Mouse (Mus musculus) right cerebral cortex, adult 18-20 months (tissue): ENCODE measurements around the gene Flvcr2.
A peak's percentile ranks its signal among the peaks of the same experiment; 100 is the strongest.
"Not testable (repeated sequence)": the region's sequence is repeated elsewhere in the genome, so short reads cannot be mapped to it uniquely, and the experiment has no call there.

Experiments
- DNase-seq: peaks from one replicate; pipeline ENCODE4 v3.0.0; 2022; ENCODE audit warnings: mixed read lengths

Gene Flvcr2

DNA sequence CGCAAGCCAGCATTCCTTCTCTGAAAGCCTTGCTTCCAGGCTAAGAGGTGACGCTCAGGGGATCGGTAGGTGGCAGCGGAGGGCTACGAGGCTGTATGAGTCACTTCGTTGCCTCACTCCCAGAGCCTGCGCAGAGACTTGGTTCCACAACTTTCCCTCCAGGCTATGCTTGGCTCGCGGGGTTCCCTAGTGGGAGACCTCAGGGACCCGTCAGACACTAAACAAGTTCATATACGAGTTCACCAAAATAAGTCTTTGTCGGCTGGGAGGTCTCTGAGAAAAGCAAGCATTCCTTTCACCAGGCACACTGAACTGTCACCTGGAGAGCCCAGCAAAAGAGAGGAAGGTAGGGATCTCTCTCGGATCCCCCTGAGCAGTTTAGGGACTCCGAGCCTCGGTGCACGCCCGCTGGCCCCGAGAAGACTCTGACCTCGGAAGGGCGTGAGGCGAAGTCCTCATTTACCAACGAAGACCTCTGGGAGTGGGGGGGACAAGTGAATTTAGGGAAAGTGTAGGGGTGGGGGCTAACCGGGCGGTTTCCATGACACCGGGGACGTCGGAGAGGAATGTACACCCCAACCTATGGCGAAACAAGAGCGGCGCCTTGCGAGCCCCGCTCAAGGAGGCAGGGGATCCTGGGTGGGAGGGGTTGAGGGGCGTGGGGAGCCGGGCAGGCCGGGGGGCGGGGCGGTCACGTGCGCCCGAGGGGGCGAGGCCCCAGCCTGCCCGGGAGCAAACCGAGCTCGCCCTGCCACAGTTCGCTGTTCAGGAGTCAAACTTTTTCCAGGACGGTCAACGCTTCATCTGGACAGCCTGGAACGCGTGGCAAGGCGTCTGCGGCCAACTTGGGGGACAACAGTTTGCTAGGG, at the start of gene Flvcr2:
TSS of gene Flvcr2 (plus strand) at position 713 of the 869 bp plus-strand sequence.
- peak; percentile 75 for DNase-seq

DNA sequence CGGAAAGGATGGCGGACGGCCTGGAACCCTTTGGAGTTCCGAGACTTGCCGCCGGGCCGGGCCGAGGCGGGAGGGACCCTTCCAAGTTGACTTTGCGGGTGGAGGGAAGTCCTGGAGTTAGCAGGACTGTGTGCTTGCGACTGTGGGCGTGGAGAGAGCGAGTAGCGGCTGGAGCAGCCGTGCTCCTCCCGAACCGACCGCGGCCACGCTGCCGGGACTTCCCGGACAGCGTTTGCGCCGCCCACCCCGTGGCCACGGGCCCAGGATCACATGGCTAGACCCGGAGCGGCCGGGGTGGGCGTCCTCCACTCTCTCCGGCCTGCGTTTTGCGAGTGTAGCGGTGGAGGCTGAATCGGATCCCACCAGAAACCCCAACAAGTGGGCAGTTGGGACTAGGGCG, 48.2 kb upstream of the Flvcr2 start:
- DNase-seq = not testable (repeated sequence)

DNA sequence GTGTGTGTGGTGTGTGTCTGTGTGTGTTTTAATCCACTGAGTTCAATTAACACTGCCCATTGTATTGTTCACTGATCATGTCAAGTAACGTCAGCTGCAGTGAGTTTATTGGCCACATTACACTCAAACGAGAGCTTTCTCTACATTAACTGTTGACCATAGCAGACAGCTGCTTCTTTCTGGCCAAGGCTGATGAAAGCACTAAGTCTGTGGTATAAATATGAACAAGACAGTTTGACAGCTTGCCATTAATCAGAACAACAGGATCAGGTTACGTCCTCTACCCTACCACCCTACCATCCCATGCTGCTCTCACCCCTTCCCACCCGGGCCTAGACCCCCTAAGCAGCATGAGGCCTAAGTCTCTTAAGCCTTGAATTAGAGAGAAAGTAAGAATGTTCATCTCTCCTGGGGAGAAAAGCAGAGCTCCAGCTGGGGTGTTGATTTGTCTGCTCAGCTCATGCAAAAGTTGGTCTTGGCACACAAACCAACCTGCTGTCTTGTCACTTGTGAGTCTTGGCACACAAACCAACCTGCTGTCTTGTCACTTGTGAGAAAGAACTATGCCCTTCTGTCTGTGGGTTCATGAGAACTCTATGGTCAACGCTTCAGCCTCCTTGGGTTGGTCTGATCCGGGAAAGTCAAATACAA, 46.0 kb upstream of the Flvcr2 start:
- no peak for DNase-seq

DNA sequence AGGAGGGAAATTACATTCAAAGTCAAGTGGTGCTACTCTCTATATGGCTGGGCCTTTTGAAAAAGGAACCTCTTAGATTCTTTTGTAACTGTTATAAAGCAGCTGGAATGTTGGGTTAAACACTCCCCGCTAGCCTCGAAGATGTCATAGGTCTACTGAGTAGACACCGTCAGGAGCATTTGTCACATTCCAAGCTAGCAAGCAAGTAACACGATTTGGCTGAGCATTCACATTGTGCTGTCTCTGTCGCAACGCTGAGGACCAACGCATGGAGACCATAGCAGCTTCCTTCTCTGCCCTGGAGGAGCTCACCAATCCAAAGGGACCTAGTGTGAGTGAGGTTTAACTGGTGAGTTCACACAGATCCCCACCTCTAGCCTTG, 45.5 kb upstream of the Flvcr2 start:
- DNase-seq = no peak

DNA sequence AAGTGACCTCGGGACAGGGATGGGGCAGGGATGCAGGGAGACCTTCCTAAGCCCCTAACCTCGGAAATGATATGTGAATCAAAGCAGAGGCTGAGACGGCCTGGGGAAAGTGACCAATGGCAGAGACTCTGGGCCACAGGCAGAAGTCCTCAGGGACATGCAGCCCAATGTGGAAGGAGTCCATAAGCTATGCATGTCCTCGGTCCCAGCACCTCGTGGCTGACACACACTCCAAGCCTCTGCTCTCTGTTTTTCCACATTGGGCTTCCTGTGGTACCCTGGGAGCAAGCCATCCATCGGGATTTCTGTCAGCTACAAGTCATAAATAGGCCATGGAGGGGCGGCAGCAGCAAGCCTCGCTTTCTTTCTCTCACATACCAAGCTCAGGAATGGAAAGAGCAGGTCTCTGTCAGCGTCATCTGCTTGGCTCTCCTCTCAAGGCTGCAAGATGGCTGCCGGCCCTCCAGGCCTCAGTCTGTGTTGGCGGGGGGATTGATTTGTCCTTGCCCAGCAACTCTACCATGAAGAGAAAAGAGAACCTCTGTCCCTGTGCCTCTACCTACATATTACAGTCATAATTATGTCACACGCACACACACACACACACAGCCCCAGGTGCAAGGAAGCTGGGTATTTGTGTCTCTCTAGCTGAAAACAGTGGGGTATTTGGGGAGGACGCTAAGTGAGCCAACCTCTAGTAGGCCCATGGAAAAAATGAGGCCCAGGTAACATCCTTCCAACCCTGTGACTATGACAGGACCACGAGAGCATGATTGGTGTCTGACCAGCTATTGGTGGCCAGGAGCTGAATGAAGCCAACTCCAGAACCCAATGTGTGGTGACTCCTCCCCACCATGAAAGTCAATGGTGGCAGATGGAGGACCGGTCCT, 43.9 kb upstream of the Flvcr2 start:
- no peak for DNase-seq

DNA sequence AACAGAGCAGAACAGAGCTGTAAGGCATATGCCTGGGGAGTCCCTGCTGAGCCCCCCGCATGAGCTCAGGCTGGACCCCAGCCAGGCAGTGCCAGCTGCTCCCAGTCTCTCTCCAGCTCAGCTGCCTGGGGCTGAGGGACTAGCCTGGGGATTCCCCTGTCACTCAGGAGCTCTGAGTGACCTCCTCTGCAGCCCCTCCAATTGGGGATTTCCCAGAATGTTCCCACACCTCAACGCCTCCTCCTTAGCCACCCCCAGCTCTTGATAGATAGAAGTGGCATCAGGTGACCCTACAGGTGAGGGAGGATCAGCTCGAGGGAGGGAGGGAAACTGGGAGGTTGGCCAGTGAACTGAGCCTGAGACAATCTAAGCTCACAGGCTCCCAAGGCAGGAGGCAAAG, 42.8 kb upstream of the Flvcr2 start:
- no peak for DNase-seq

DNA sequence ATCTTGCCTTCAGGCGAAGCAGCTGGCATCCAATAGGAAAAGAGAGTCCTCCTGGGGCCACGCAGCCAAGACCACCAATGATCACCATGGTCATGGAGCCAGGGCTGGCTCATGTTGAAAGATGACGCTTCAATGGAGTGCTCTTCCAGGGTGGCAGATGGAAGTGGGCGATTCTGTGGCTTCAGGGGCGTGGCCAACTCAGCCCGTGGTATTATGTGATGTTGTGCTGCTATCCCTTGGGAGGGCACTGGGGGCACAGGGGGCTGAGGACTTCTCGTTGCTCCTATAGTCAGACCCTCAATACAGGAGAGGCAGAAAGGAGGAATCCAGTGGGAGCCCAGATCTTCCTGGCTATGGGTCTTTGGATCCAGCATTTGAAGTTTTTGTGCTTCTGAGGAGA, 41.8 kb upstream of the Flvcr2 start:
- DNase-seq = no peak

DNA sequence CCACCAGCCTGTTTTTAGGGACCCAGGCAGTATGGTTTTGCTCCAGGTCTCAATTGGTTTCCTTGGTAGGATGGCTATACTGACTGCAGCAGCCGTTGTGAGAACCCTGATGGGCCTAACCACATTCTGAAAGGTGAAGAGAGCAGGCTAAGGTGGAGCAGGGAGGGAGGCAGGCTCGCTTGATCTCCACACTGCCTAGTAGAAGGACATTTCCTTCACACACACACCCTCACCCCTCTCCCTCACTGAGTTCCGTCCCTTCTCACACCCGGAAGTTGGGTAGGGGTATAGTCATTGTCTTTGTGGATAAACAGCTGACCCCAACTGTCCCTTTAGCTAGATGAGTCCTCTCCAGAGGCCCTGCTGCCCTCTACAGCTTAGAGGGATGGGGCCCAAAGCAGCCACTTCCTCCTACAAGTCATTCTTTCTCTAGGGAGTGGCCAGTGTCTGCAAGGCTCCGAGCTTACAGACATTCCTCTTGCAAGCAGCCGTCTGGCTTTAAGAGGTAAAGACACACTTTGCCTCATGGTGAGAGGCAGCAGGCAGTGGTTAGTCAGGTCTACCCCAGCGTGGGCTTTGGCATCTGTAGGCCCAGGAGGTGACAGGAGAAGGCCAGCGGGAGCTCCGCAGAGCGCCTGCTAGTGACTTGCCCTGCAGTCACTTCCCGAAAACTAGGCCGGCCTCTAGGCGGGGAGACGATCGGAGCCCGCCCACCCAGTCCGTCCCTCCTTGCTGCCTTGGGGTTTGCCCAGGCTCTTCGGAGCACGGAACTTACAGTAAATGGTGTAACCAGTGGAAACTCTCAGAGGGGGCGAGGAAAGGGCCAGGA, 41.1 kb upstream of the Flvcr2 start:
- peak; percentile 47 for DNase-seq

DNA sequence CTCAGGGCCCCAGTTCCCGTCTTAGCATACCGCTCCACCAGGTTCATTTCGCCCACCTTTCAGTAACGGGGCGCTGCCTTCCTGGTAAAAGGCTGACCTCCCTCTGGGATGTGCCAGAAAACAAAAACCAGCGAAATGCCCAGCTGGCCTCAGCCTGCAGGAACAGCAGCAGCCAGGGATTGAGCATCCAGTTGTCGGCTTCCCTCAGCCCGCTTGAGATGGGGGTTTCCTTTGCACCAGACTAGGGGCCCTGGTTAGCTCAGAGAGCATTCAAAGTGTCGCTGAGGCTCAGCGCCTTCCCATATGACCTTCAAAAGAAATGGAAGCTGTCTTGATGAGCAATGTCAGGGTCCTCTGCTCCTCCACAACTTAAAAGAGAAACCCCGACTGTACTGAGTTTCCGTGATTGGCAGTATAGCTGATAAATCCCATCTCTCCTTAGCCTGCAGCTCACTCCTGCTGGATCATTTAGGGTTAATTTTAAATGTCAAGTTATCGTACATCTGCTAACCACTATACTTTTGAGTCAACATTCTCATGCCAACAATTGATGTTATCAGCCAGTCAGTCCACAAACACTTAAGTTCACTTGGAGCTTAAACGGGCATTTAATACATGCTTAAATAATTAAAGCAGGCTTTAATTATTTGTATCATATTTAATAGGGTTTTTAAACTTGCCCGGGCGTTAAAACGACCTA, 40.4 kb upstream of the Flvcr2 start:
- no peak for DNase-seq

DNA sequence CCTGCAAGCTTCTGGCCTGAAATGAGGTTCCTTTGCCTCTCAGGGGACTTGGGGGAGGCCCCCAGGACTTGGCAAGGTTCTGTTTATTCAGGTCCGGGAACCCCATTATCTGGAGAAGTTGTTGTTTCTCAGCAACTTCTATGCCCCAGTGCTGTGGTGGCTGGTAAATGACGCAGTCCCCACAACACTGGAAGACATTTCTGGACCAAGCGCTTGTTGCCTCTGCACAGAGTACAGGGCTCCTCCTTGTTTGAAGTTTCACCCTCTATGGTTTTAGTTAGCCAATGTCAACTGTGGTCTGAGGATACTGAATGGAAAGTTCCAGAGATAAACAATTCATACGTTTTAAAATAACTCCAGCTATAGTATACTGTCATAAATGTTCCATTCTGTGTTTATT, 39.4 kb upstream of the Flvcr2 start:
- DNase-seq = no peak

DNA sequence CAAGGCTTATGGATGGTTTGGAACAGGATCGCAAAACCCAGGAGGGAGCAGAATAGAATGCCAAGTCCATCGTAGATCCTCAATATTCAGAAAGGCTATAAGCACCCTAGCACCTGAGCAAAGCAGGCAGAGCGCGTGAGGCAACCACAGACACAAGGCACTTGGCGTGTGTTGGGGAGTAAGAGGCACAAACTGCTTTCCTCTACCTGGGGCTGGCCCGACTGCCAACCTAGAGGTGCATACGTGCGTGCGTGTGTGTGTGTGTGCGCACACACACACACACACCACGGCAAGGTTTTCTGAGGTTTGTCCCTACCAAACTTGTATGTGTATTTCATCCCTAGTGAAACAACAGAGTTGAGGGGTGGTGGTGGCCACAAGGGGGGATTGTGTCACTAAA, 38.9 kb upstream of the Flvcr2 start:
- DNase-seq = no peak

DNA sequence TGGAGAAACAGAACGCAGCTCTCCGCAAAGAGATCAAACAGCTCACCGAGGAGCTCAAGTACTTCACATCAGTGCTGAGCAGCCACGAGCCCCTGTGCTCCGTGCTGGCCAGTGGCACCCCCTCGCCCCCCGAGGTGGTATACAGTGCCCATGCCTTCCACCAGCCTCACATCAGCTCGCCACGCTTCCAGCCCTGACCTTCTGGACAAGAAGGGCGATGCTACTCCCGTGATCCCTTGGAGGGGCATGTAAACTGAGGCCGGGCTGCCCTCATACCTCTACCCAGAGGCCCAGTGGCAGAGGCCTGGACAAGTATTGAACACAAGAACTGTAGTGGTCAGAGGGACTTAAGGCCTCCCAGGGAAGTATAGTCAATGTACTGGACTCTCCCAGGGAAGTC, 37.8 kb upstream of the Flvcr2 start:
- DNase-seq = no peak

DNA sequence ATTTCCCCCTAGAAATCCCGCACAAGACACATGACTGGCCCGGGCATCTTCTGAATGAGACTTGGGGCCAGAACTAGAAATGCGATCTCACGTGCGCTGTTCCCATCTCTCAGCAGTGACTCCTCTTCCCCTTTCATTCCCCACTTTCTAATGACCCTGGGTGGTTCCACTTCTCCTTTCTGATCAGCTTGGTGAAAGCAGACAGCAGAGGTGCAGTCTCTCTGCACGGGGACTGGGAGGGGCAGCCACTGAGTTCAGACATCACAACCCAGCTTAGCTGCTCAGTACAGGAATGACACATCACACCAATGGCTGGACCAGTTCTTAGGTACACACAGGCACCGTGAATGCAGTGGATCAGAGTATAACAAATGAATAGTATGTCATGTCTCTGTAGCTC, 35.6 kb upstream of the Flvcr2 start:
- DNase-seq = no peak

DNA sequence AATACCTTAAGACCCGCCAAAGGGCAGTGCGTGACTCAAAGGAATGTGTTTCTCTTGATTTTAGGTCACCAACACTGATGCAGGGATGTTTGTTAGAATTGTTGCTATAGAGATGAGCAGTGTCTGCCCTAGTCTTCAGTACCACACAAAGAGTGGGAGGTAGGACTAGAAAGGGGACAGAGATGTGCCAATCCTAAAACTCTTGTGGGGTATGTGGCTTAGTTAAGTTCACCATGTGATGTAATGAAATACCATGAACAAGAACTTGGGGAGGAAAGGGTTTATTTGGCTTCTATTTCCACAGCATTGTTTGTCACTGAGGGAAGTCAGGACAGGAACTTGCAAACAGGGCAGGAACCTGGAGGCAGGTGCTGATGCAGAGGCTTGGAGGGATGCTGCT, 33.8 kb upstream of the Flvcr2 start:
- no peak for DNase-seq

DNA sequence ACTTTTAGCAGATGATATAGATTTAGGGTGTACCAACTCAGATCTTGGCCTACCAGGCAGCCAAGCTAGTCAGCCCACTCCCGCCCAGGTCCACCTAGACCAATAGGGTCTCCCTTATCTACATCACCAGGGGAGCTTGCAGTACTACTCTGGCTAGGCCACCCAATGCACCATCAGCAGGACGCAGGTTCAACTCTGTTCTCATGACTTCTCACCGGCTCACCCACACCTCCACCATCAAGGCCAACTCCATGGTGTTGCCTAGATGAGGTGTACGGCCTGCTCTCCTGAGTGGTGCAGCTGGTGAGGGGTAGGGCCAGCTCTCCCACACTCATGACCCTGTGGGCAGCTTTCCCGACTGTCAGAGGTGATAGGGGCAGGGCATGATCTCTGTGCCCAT, 32.2 kb upstream of the Flvcr2 start:
- no peak for DNase-seq

DNA sequence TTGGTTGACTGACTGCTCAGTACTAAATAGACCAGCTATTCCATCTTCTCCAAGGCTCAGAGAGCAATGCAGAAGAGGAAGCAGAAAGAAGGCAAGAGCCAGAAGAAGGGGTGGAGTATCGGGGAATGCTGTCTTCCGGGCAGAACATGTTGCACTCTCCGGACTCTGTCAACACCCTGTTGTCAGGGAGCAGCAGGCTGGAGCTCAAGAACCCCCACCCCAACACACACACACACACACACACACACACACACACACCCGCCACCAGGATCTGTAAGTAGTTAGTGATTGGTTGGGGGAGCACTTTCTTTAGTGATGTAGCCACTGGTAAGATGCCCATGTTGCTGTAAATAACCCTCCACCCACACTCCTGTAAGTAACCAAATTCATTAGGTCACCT, 21.0 kb upstream of the Flvcr2 start:
- no peak for DNase-seq

DNA sequence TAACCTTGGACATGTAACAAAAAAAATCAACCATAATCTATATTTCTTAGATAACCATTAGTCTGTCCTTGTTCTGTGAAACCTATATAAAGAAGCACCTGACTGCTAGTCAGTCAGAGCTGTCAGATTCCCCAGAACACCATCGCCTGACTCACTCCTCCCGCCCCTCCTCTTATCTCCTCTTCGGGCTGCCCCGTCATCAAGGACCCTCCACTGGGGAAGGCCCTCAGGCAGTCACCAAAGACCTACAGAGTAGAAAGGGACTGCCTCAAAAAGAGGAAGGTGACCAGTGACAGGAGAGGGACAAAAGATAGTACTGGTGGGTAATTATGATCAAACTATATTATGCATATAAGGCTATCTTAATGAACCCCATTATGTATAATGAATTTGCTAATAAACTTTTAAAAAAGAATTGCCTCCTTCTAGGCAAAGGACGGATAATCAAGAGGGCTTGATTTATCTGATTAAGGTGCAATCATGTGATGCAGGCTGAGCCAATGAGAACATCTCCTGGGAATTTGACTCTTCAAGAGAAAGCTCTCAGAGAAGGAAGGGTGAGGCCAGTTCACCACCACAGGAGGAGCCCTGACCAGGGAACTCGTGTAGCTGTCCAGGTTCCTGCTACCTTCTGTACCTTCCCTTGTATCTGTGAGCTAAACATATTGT, 19.5 kb upstream of the Flvcr2 start:
- DNase-seq = no peak

DNA sequence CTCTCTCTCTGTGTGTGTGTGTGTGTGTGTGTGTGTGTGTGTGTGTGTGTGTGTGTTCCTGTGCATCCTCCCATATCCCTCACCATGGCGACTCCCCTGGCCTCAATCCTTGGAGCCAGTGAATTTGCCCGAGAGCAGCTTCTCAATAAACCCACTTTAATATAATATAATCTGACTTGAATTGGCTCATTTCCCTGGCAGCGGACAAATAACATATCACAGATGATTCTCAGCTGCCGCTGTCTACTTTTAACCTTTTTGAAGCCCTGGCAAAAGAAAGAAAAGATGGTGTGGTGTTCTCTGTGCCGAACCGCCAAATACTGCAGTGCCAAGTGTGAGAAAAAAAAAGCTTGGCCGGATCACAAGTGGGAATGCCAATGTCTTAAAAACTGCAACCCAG, 18.2 kb upstream of the Flvcr2 start:
- no peak for DNase-seq

DNA sequence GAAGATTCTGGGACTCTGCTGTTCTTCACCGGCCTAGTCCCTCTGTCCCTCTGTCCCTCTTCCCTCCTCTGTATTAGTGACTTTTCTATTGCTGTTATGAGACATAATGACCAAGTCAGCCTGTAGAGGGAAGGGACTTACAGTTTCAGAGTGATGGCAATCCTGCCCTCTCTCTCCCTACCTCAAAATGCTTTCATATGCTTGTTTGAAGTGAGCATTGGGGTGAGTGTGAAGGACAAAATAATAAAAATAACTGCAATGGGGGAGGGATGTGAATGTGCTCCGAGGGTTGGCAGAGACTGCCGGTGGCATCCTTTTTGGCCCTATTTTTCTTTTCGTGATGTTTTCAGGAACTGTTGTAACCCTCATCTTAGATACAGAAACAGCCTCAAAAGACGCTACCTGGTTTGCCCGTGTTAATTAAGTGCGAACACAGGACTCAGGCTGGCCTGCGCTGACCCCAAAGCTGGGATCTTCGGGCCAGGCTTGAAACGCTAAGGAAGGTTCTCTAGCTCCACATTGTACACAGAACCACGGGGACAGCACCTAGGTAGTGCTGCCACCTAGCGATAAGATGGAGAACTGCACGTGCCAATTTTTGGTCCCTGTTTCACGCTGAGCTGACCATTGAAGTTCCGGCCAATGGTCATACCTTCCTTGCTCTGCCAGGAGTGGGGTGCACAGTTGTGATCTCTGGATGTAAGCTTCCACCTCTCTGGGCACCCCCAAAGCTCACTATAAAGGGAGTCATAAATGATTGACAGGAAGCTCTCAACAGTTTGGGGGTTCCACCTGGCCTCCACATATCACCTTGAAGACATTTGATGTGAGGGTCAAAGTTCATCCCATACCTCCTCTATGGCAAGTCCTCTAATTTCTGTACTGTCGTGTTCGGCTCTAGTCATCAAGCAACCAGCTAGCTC, 17.1 kb upstream of the Flvcr2 start:
- peak; percentile 42 for DNase-seq

DNA sequence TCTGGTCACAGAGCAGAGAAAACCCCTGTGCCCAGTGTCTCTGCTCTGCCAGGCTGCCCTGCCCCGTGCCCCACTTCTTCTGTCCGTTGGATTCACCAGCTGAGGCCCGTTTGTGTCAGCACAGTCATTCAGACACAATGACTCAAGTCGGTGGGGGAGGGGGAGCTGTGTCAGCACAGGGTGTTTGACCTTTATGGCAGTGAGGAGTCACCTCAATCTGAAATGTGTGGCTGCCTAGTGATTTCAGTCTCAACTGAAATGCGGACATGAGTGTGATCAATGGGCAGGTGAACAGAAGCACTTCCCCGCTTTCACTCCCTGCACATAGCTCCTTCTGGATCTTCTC, 16.4 kb upstream of the Flvcr2 start:
- no peak for DNase-seq
